In the genomic region with DNA sequence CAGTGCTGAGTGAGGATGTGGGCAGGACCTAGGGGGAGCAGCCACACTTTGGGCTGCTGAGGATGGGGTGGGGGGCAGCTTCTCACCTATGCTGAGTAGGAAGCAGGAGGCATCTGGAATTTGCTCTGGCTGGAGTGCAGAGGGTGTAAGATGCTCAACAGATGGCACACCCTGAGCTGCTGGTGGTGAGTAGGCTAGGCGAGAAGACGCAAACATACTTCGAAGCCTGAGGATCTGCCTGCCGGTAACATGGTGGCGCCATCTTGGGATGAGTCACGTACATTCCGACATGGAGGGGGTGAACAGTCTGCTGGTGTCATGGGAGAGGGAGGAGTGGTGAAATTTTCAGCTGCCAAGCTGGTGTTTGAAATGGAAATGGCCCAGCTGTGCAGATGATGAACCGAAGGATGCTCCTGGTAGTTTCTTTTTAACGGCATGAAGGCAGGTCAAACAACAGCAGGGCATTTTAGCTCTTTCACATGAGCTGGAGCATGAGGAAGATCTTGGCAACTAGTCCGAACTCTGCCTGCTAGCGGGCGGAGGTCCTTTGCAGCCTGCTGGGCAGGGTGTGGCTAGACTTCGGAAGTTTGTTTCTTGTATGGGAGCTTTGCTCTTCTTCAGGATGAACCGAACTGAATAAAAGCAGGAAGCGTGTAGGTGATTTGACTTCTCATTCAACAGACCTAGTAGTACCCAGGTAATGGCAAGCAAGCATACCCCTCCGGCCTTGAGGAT, we compare ENCODE assay signal across 12 mouse cellular contexts.
DNase-seq lines count a peak whose midpoint lies in the region; ATAC-seq lines count a peak whose summit lies in the region.
"Had no signal": no experiment of that assay in that cellular context is flagged by ENCODE, and none has a peak within 500 bp of the region (broad histone marks: within the 10 kb centered on the region; RNA-seq: fewer than 3 reads in every experiment).

No protein-coding gene starts in this region.

- ATAC-seq in forebrain, embryonic 16.5 days: no peak
- peak; percentile 83 for ATAC-seq in frontal cortex, adult (ENCODE audit: low TSS enrichment)
- ATAC-seq in liver, embryonic 15.5 days (ENCODE audit: insufficient read depth): peak; percentile 42
- ATAC-seq: midbrain, embryonic 16.5 days had no signal

- H3K4me3 ChIP-seq in forebrain, embryonic 10.5 days: no peak overlapping the region
- H3K4me3 ChIP-seq in forebrain, embryonic 16.5 days (replicated peaks; ENCODE audit: low read length): no peak overlapping the region
- peak overlapping the region; percentile 12 for H3K4me3 ChIP-seq in liver, embryonic 15.5 days (replicated peaks)
- H3K4me3 ChIP-seq: gastrocnemius, adult 2 months had no signal

- peaks cover 16% of the 10 kb centered on the region for H3K4me1 ChIP-seq in forebrain, embryonic 10.5 days
- peaks cover 9% of the 10 kb centered on the region for H3K4me1 ChIP-seq in forebrain, embryonic 16.5 days (replicated peaks; ENCODE audit: control insufficient read depth, insufficient read depth, low read length)
- H3K4me1 ChIP-seq in liver, embryonic 15.5 days (replicated peaks): peaks cover 59% of the 10 kb centered on the region

- no peaks in the 10 kb centered on the region for H3K36me3 ChIP-seq in forebrain, embryonic 10.5 days (replicated peaks)
- no peaks in the 10 kb centered on the region for H3K36me3 ChIP-seq in forebrain, embryonic 16.5 days (ENCODE audit: control insufficient read depth, insufficient read depth)
- H3K36me3 ChIP-seq in liver, embryonic 15.5 days (replicated peaks): no peaks in the 10 kb centered on the region

- H3K27ac ChIP-seq in forebrain, embryonic 10.5 days: 0 out of 2 replicates have a peak overlapping the region, but pooled peaks have one; percentile 36
- no peak overlapping the region for H3K27ac ChIP-seq in forebrain, embryonic 16.5 days (ENCODE audit: low read length)
- H3K27ac ChIP-seq in liver, embryonic 15.5 days (replicated peaks): peak overlapping the region; percentile 78
- H3K27ac ChIP-seq: kidney, postnatal 0 days had no signal

- intact Hi-C loops in left cerebral cortex, postnatal 4 days (cut with DNase I): no loop called here

- 95% methylated on average over 16 of the region's 16 CpGs for WGBS in forebrain, embryonic 10.5 days
- WGBS in forebrain, embryonic 16.5 days: 82% methylated on average over 16 of the region's 16 CpGs
- 86% methylated on average over 16 of the region's 16 CpGs for WGBS in liver, embryonic 15.5 days (ENCODE audit: insufficient replicate concordance)

- H3K9me3 ChIP-seq in forebrain, embryonic 10.5 days: no peaks in the 10 kb centered on the region
- no peaks in the 10 kb centered on the region for H3K9me3 ChIP-seq in forebrain, embryonic 16.5 days (ENCODE audit: control insufficient read depth, low read length)
- no peaks in the 10 kb centered on the region for H3K9me3 ChIP-seq in liver, embryonic 15.5 days (replicated peaks)

- H3K9ac ChIP-seq in forebrain, embryonic 16.5 days (replicated peaks; ENCODE audit: low read depth, low read length): no peak overlapping the region
- 0 out of 2 replicates have a peak overlapping the region, but pooled peaks have one; percentile 32 for H3K9ac ChIP-seq in liver, embryonic 15.5 days
- H3K9ac ChIP-seq: lung, embryonic 14.5 days had no signal

- DNase-seq in forebrain, embryonic 10.5 days (ENCODE audit: extremely low spot score, low spot score): no peak
- DNase-seq in left cerebral cortex, adult 11 months (ENCODE audit: low spot score): peak; percentile 53
- no peak for DNase-seq in left cerebral cortex, postnatal 4 days
- no peak for DNase-seq in c-Kit-positive CD71-positive TER-119-positive erythroid progenitor cells, embryonic 14.5 days (ENCODE audit: low spot score)
- no peak for DNase-seq in retina, embryonic 14.5 days (ENCODE audit: low spot score)
- DNase-seq: gastrocnemius, adult 2 months; lung, embryonic 14.5 days had no signal

- no peak overlapping the region for H3K4me2 ChIP-seq in forebrain, embryonic 16.5 days (ENCODE audit: low read length)
- H3K4me2 ChIP-seq in liver, embryonic 15.5 days: peak overlapping the region; percentile 46
- H3K4me2 ChIP-seq: lung, embryonic 14.5 days had no signal

- H3K27me3 ChIP-seq in forebrain, embryonic 10.5 days (ENCODE audit: poor library complexity, severe bottlenecking): no peaks in the 10 kb centered on the region; the same call in 1 of the 2 replicates
- no peaks in the 10 kb centered on the region for H3K27me3 ChIP-seq in forebrain, embryonic 16.5 days (replicated peaks; ENCODE audit: control insufficient read depth, insufficient read depth, low read length)
- H3K27me3 ChIP-seq in liver, embryonic 15.5 days: peaks cover 9% of the 10 kb centered on the region; the same call in 1 of the 2 replicates
